Mouse (Mus musculus) macrophage (primary cell): ENCODE data around the gene Gm960. TPM values are rescaled to one million over a fixed set of nuclear protein-coding genes. Genes with fewer than 3 reads are reported as not detected.

Experiments
- H3K27ac ChIP-seq: fragments of 350-480 bp; formaldehyde crosslinking; 2 replicates; pipeline ENCODE4 v1.9.0; 2021
- H3K36me3 ChIP-seq: fragments of 350-480 bp; formaldehyde crosslinking; 2 replicates; pipeline ENCODE4 v1.9.0; 2021; ENCODE audit errors: inconsistent target
- H3K4me3 ChIP-seq: fragments of 350-480 bp; formaldehyde crosslinking; 2 replicates; pipeline ENCODE4 v1.9.0; 2021; ENCODE audit errors: inconsistent target
- H3K79me2 ChIP-seq: fragments of 350-480 bp; formaldehyde crosslinking; 2 replicates; pipeline ENCODE4 v1.9.0; 2021; ENCODE audit errors: inconsistent target
- WGBS: methylation state at CpG from one replicate; pipeline ENCODE4 v1.1.7; 2026; ENCODE audit warnings: inconsistent platforms; ENCODE audit not compliant: missing documents; 5-methylcytosine and 5-hydroxymethylcytosine counted together
- polyA plus RNA-seq: library from polyadenylated mRNA; stranded (reverse); fragments of 250-400 nt; gene quantifications from 3 replicates; pipeline ENCODE4 v1.2.4, GENCODE M21; 2018; ENCODE audit warnings: inconsistent platforms

Gene Gm960
- polyA plus RNA-seq, 1 experiment from 2014 or later = not detected

GRCm38 (mm10) chr19:4720112-4720511 lies 21.6 kb upstream of the Gm960 start:
- WGBS = 92% methylated on average over 15 of the region's 15 CpGs
- Histone ChIP-seq H3K79me2 (no peaks in the 10 kb centered on the region), H3K36me3 (no peaks in the 10 kb centered on the region), H3K4me3 (no peak overlapping the region), H3K27ac (no peak overlapping the region)

DNA sequence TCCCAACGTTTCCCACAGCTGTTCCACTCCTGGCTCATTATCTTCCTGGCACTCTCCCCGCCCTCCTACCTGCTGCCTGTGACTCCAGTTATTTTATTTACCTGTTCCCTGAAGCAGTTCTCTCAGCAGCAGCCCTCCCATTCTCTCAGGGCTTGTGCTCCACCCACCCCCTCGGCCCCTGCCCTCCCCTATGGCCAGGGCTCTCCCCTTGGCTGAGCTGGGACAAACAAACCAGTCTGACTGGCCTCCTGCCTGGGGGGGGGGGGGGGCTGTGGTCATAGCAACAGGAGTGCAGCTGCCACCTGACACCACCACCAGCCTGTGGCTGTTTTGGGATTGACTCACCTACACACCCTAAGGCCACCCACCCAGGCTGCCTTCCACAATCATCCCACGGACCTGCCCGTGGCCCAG lies 20.9 kb upstream of the Gm960 start:
- WGBS = 87% methylated on average over 5 of the region's 5 CpGs

DNA sequence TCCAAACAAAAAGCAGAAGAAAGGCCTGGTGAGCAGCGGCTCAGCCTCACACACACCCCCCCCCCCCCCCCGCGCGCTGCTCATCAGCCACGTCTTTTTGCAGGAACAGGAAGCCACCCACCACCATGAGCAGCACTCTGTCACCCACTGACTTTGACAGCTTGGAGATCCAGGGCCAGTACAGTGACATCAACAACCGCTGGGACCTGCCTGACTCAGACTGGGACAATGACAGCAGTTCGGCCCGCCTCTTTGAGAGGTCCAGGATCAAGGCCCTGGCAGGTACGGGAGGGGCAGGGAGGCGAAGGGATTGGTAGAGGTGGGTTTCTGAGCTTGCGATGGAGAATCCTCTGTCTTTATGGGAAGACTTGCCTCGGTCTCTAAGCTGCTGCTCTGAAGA lies 20.2 kb upstream of the Gm960 start:
- 29% methylated on average over 12 of the region's 12 CpGs for WGBS
- Histone ChIP-seq H3K4me3 (no peak overlapping the region), H3K79me2 (no peaks in the 10 kb centered on the region), H3K27ac (no peak overlapping the region), H3K36me3 (no peaks in the 10 kb centered on the region)

More for the DNA sequence above, 20.9 kb upstream of the Gm960 start:
- H3K4me3 ChIP-seq = no peak overlapping the region
- no peaks in the 10 kb centered on the region for H3K36me3 ChIP-seq
- no peaks in the 10 kb centered on the region for H3K79me2 ChIP-seq
- H3K27ac ChIP-seq = no peak overlapping the region

- Histone ChIP-seq H3K27ac (no peak overlapping the region), H3K79me2 (no peaks in the 10 kb centered on the region), H3K36me3 (no peaks in the 10 kb centered on the region), H3K4me3 (no peak overlapping the region)
- WGBS = 93% methylated on average over 2 of the region's 2 CpGs
Measured at GRCm38 (mm10) chr19:4717281-4717680, 18.8 kb upstream of the Gm960 start.

- no peaks in the 10 kb centered on the region for H3K79me2 ChIP-seq
- 95% methylated on average over 14 of the region's 14 CpGs for WGBS
- H3K27ac ChIP-seq = no peak overlapping the region
- H3K4me3 ChIP-seq = no peak overlapping the region
- no peaks in the 10 kb centered on the region for H3K36me3 ChIP-seq
Measured at GRCm38 (mm10) chr19:4716756-4717155, 18.3 kb upstream of the Gm960 start.

- 89% methylated on average over 3 of the region's 3 CpGs for WGBS
- no peaks in the 10 kb centered on the region for H3K79me2 ChIP-seq
- no peaks in the 10 kb centered on the region for H3K36me3 ChIP-seq
- H3K27ac ChIP-seq = no peak overlapping the region
- H3K4me3 ChIP-seq = no peak overlapping the region
Measured at GRCm38 (mm10) chr19:4713886-4714285, 15.4 kb upstream of the Gm960 start.

- WGBS = 17% methylated on average over 12 of the region's 13 CpGs
- Histone ChIP-seq H3K27ac (no peak overlapping the region), H3K4me3 (no peak overlapping the region), H3K36me3 (no peaks in the 10 kb centered on the region), H3K79me2 (no peaks in the 10 kb centered on the region)
Measured at GRCm38 (mm10) chr19:4712781-4713526, 14.5 kb upstream of the Gm960 start.

DNA sequence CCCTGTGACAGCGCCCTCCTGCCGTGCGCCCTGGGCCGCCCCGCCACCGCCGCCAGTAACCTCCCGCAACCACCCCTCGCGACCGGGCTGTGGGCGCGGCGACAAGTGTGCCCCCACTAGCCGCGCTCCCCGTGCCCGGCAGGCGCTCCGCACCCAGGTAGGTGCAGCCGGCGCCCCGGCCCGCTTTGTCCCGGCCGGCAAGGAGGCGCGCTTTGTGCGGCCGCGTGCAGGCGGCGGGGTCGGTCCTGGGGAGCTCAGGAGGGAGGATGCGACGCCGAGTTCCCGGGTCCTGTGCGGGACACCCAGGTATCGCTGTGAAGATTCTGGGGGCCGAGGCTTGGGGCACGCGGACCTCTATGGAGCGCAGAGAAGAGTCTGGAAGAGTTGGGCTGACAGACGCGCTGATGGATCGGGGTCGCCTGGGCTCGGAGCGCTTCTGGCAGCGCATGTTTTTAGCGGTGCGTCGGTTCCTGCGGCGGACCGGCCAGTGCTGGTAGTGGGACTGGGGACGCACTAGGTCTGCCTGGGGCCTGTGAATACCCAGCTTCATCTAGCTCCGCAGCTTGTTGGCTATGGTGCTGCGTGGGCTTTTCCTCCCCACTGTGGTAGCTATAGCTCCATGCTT lies 13.8 kb upstream of the Gm960 start:
- no peak overlapping the region for H3K27ac ChIP-seq
- H3K79me2 ChIP-seq = no peaks in the 10 kb centered on the region
- WGBS = 1% methylated on average over 60 of the region's 60 CpGs
- no peaks in the 10 kb centered on the region for H3K36me3 ChIP-seq
- H3K4me3 ChIP-seq = no peak overlapping the region

GRCm38 (mm10) chr19:4711601-4712155 lies 13.2 kb upstream of the Gm960 start:
- no peaks in the 10 kb centered on the region for H3K79me2 ChIP-seq
- no peak overlapping the region for H3K4me3 ChIP-seq
- H3K36me3 ChIP-seq = no peaks in the 10 kb centered on the region
- no peak overlapping the region for H3K27ac ChIP-seq
- 5% methylated on average over 55 of the region's 65 CpGs for WGBS

DNA sequence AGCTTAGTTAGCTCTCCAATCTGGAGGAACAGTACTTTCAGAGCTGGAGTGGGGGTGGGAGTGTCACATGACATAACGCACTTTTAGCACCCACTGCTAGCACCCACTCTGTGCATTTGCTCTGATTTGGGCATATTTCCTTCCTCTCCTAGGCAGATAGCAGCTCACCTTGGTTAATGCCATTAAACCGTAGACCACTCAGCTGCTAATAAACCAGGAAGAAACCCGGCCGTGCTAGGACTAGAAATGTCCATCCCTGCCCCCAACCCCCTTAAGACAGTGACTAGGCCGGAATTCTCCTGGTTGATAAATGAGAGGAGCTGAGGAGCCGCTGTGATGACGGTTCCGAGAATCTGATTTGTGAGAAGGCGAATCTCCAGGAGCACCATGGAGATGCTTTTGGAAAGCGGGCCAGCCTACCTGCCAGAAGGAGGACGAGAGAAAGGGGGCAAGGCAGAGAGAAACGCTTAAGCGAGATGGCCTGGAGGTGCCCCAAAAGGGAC lies 12.7 kb upstream of the Gm960 start, which contains the start of gene Sptbn2:
Sptbn2 (plus strand) TSS at position 70 of the 503 bp plus-strand sequence.
- WGBS = 52% methylated on average over 11 of the region's 13 CpGs
- Histone ChIP-seq H3K36me3 (no peaks in the 10 kb centered on the region), H3K4me3 (no peak within 1 kb of the TSS), H3K27ac (no peak within 1 kb of the TSS), H3K79me2 (no peaks in the 10 kb centered on the region)

DNA sequence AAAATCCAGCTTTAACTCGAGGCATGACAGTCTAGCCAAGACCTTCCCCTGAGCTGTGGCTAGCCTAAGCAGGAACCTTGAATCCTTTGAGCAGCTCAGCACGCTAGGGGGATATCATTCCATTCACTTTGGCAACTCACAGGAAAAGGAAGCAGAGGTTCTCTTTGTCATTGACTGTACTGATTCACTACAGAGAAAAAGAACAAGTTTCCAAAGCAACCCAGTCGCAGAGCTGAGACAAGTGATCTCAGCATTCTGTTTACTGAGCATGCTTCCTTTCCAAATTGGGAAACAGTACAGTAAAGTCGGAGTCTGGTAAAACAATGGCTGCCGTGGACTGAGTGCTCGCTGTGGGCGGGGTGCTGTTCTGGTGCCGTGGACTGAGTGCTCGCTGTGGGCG lies 10.3 kb upstream of the Gm960 start:
- Histone ChIP-seq H3K4me3 (no peak overlapping the region), H3K79me2 (no peaks in the 10 kb centered on the region), H3K27ac (no peak overlapping the region), H3K36me3 (no peaks in the 10 kb centered on the region)
- 52% methylated on average over 9 of the region's 10 CpGs for WGBS

DNA sequence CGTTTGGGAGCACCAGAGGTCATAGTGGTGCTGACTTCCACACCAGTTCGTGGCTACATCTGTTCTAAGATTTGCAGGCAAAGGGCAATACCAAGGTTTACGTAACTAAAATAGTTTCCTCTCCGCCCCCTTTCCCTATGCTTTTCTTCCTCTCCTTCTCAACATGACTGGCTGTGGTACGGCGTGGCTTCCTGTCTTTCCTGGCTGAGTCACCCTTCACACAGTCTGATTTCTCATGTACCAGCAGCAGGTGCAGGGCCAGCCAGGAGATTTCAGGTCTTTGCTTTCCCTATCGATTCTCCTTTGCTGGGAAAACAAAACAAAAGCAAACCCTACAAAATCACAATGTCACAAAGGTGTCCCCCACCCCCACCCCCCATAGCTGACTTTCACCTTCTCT lies 2.8 kb upstream of the Gm960 start:
- no peak overlapping the region for H3K4me3 ChIP-seq
- H3K36me3 ChIP-seq = no peaks in the 10 kb centered on the region
- no peaks in the 10 kb centered on the region for H3K79me2 ChIP-seq
- WGBS = 7% methylated on average over 7 of the region's 7 CpGs
- H3K27ac ChIP-seq = no peak overlapping the region

GRCm38 (mm10) chr19:4700656-4701055 lies 2.2 kb upstream of the Gm960 start:
- no peak overlapping the region for H3K27ac ChIP-seq
- no peaks in the 10 kb centered on the region for H3K79me2 ChIP-seq
- H3K4me3 ChIP-seq = no peak overlapping the region
- H3K36me3 ChIP-seq = no peaks in the 10 kb centered on the region
- WGBS = 85% methylated on average over 7 of the region's 8 CpGs

- WGBS = 92% methylated on average over 5 of the region's 5 CpGs
Measured at GRCm38 (mm10) chr19:4699821-4700220, 1.4 kb upstream of the Gm960 start.

GRCm38 (mm10) chr19:4698856-4699255 lies 388 bp upstream of the Gm960 start:
- Histone ChIP-seq H3K27ac (no peak overlapping the region), H3K79me2 (no peaks in the 10 kb centered on the region), H3K36me3 (no peaks in the 10 kb centered on the region), H3K4me3 (no peak overlapping the region)
- 64% methylated on average over 8 of the region's 8 CpGs for WGBS

More at GRCm38 (mm10) chr19:4699821-4700220, 1.4 kb upstream of the Gm960 start:
- Histone ChIP-seq H3K36me3 (no peaks in the 10 kb centered on the region), H3K27ac (no peak overlapping the region), H3K79me2 (no peaks in the 10 kb centered on the region), H3K4me3 (no peak overlapping the region)
